Mouse (Mus musculus): ENCODE results near the gene Serpina1f. TPM values are rescaled to one million over a fixed set of nuclear protein-coding genes. Genes with fewer than 3 reads are reported as not detected.
"Not testable (repeated sequence)": the region's sequence is repeated elsewhere in the genome, so short reads cannot be mapped to it uniquely, and the experiment has no call there.

The Serpina1f gene
- not detected in 2 replicates for polyA plus RNA-seq (2014; fragmentation: Nextera tagmentation; extraction: Ambion mirVana)

- H3K4me3 ChIP-seq (ENCODE audit: control insufficient read depth in 1 of 2, insufficient read depth in 1 of 2, low read depth in 1 of 2, low read length in 2 of 2) = no peak within 1 kb of the TSS
- H3K27me3 ChIP-seq (ENCODE audit: control insufficient read depth, insufficient read depth, low read length) = no peaks in the 10 kb centered on the region
- H3K4me2 ChIP-seq (ENCODE audit: low read length) = no peak within 1 kb of the TSS
- WGBS = 84% methylated on average over 8 of the region's 8 CpGs
- ATAC-seq (ENCODE audit: insufficient number of reproducible peaks, insufficient read depth, low FRiP score, low read depth) = no peak
- peaks cover 0 to 5% of the 10 kb centered on the region in 2 experiments; a peak in 1 of 4 replicates for H3K4me1 ChIP-seq (ENCODE audit: control insufficient read depth in 2 of 2, insufficient read depth in 2 of 2, low read length in 2 of 2)
- no peak within 1 kb of the TSS for H3K9ac ChIP-seq (ENCODE audit: low read length)
- no peaks in the 10 kb centered on the region for H3K36me3 ChIP-seq (ENCODE audit: control insufficient read depth, insufficient read depth, low read length)
- H3K27ac ChIP-seq (replicated peaks in 1 of 2; ENCODE audit: control insufficient read depth in 1 of 2, insufficient read depth in 1 of 2, low read depth in 2 of 2, low read length in 2 of 2) = no peak within 1 kb of the TSS
- no peaks in the 10 kb centered on the region for H3K9me3 ChIP-seq (ENCODE audit: control insufficient read depth, low read length)
These were observed at the start of gene Serpina1f for GRCm38 (mm10) chr12:103695429-103695828. Serpina1f (minus strand) TSS chr12:103695529.

GRCm38 (mm10) chr12:103737791-103738580 lies 42.7 kb upstream of the Serpina1f start:
- H3K4me2 ChIP-seq (ENCODE audit: low read length); H3K4me3 ChIP-seq (ENCODE audit: control insufficient read depth in 1 of 2, insufficient read depth in 1 of 2, low read depth in 1 of 2, low read length in 2 of 2); H3K36me3 ChIP-seq (ENCODE audit: control insufficient read depth, insufficient read depth, low read length); H3K9ac ChIP-seq (ENCODE audit: low read length); H3K9me3 ChIP-seq (ENCODE audit: control insufficient read depth, low read length); H3K27me3 ChIP-seq (ENCODE audit: control insufficient read depth, insufficient read depth, low read length); H3K4me1 ChIP-seq (ENCODE audit: control insufficient read depth in 2 of 2, insufficient read depth in 2 of 2, low read length in 2 of 2); ATAC-seq (ENCODE audit: insufficient number of reproducible peaks, insufficient read depth, low FRiP score, low read depth); H3K27ac ChIP-seq (replicated peaks in 1 of 2; ENCODE audit: control insufficient read depth in 1 of 2, insufficient read depth in 1 of 2, low read depth in 2 of 2, low read length in 2 of 2): not testable (repeated sequence)
- WGBS = 86% methylated on average over 5 of the region's 6 CpGs

GRCm38 (mm10) chr12:103735566-103735965 lies 40.2 kb upstream of the Serpina1f start:
- 85% methylated on average over 4 of the region's 4 CpGs for WGBS
- ATAC-seq (ENCODE audit: insufficient number of reproducible peaks, insufficient read depth, low FRiP score, low read depth); H3K4me3 ChIP-seq (ENCODE audit: control insufficient read depth in 1 of 2, insufficient read depth in 1 of 2, low read depth in 1 of 2, low read length in 2 of 2): not testable (repeated sequence)

GRCm38 (mm10) chr12:103735101-103735500 lies 39.8 kb upstream of the Serpina1f start:
- H3K9me3 ChIP-seq (ENCODE audit: control insufficient read depth, low read length); H3K4me2 ChIP-seq (ENCODE audit: low read length); H3K4me1 ChIP-seq (ENCODE audit: control insufficient read depth in 2 of 2, insufficient read depth in 2 of 2, low read length in 2 of 2); H3K36me3 ChIP-seq (ENCODE audit: control insufficient read depth, insufficient read depth, low read length); H3K27ac ChIP-seq (replicated peaks in 1 of 2; ENCODE audit: control insufficient read depth in 1 of 2, insufficient read depth in 1 of 2, low read depth in 2 of 2, low read length in 2 of 2); H3K27me3 ChIP-seq (ENCODE audit: control insufficient read depth, insufficient read depth, low read length); ATAC-seq (ENCODE audit: insufficient number of reproducible peaks, insufficient read depth, low FRiP score, low read depth); H3K9ac ChIP-seq (ENCODE audit: low read length); H3K4me3 ChIP-seq (ENCODE audit: control insufficient read depth in 1 of 2, insufficient read depth in 1 of 2, low read depth in 1 of 2, low read length in 2 of 2): not testable (repeated sequence)
- WGBS = 71% methylated on average over 4 of the region's 4 CpGs

More at GRCm38 (mm10) chr12:103735566-103735965, 40.2 kb upstream of the Serpina1f start:
- not testable (repeated sequence) for H3K27me3 ChIP-seq (ENCODE audit: control insufficient read depth, insufficient read depth, low read length); H3K36me3 ChIP-seq (ENCODE audit: control insufficient read depth, insufficient read depth, low read length); H3K4me1 ChIP-seq (ENCODE audit: control insufficient read depth in 2 of 2, insufficient read depth in 2 of 2, low read length in 2 of 2); H3K4me2 ChIP-seq (ENCODE audit: low read length); H3K27ac ChIP-seq (replicated peaks in 1 of 2; ENCODE audit: control insufficient read depth in 1 of 2, insufficient read depth in 1 of 2, low read depth in 2 of 2, low read length in 2 of 2); H3K9me3 ChIP-seq (ENCODE audit: control insufficient read depth, low read length); H3K9ac ChIP-seq (ENCODE audit: low read length)

- no peak overlapping the region for H3K4me3 ChIP-seq (ENCODE audit: control insufficient read depth in 1 of 2, insufficient read depth in 1 of 2, low read depth in 1 of 2, low read length in 2 of 2)
- H3K27ac ChIP-seq (replicated peaks in 1 of 2; ENCODE audit: control insufficient read depth in 1 of 2, insufficient read depth in 1 of 2, low read depth in 2 of 2, low read length in 2 of 2) = no peak overlapping the region
- H3K9ac ChIP-seq (ENCODE audit: low read length) = no peak overlapping the region
- H3K27me3 ChIP-seq (ENCODE audit: control insufficient read depth, insufficient read depth, low read length) = no peaks in the 10 kb centered on the region
- H3K36me3 ChIP-seq (ENCODE audit: control insufficient read depth, insufficient read depth, low read length) = no peaks in the 10 kb centered on the region
- WGBS = 64% methylated on average over 3 of the region's 3 CpGs
- H3K4me1 ChIP-seq (ENCODE audit: control insufficient read depth in 2 of 2, insufficient read depth in 2 of 2, low read length in 2 of 2) = peaks cover 0 to 2% of the 10 kb centered on the region in 2 experiments; a peak in 1 of 4 replicates
- H3K9me3 ChIP-seq (ENCODE audit: control insufficient read depth, low read length) = no peaks in the 10 kb centered on the region
- H3K4me2 ChIP-seq (ENCODE audit: low read length) = no peak overlapping the region
- ATAC-seq (ENCODE audit: insufficient number of reproducible peaks, insufficient read depth, low FRiP score, low read depth) = no peak
These were observed 16.2 kb upstream of the Serpina1f start for GRCm38 (mm10) chr12:103711537-103711936.

- no peak for ATAC-seq (ENCODE audit: insufficient number of reproducible peaks, insufficient read depth, low FRiP score, low read depth)
- Histone ChIP-seq H3K27ac (replicated peaks in 1 of 2; ENCODE audit: control insufficient read depth in 1 of 2, insufficient read depth in 1 of 2, low read depth in 2 of 2, low read length in 2 of 2) (no peak overlapping the region), H3K9me3 (ENCODE audit: control insufficient read depth, low read length) (no peaks in the 10 kb centered on the region), H3K9ac (ENCODE audit: low read length) (no peak overlapping the region), H3K4me3 (ENCODE audit: control insufficient read depth in 1 of 2, insufficient read depth in 1 of 2, low read depth in 1 of 2, low read length in 2 of 2) (no peak overlapping the region), H3K4me2 (ENCODE audit: low read length) (no peak overlapping the region), H3K27me3 (ENCODE audit: control insufficient read depth, insufficient read depth, low read length) (no peaks in the 10 kb centered on the region), H3K36me3 (ENCODE audit: control insufficient read depth, insufficient read depth, low read length) (no peaks in the 10 kb centered on the region), H3K4me1 (ENCODE audit: control insufficient read depth in 2 of 2, insufficient read depth in 2 of 2, low read length in 2 of 2) (peaks cover 0 to 2% of the 10 kb centered on the region in 2 experiments; a peak in 1 of 4 replicates)
- 45% methylated on average over 1 of the region's 1 CpGs for WGBS
These were observed 15.1 kb upstream of the Serpina1f start for GRCm38 (mm10) chr12:103710405-103710804.

GRCm38 (mm10) chr12:103706113-103706512 lies 10.8 kb upstream of the Serpina1f start:
- no peaks in the 10 kb centered on the region for H3K36me3 ChIP-seq (ENCODE audit: control insufficient read depth, insufficient read depth, low read length)
- no peak overlapping the region for H3K4me3 ChIP-seq (ENCODE audit: control insufficient read depth in 1 of 2, insufficient read depth in 1 of 2, low read depth in 1 of 2, low read length in 2 of 2)
- 23% methylated on average over 4 of the region's 4 CpGs for WGBS
- peaks cover 0 to 2% of the 10 kb centered on the region in 2 experiments; a peak in 1 of 4 replicates for H3K4me1 ChIP-seq (ENCODE audit: control insufficient read depth in 2 of 2, insufficient read depth in 2 of 2, low read length in 2 of 2)
- H3K9ac ChIP-seq (ENCODE audit: low read length) = no peak overlapping the region
- ATAC-seq (ENCODE audit: insufficient number of reproducible peaks, insufficient read depth, low FRiP score, low read depth) = no peak
- no peaks in the 10 kb centered on the region for H3K9me3 ChIP-seq (ENCODE audit: control insufficient read depth, low read length)
- H3K27me3 ChIP-seq (ENCODE audit: control insufficient read depth, insufficient read depth, low read length) = no peaks in the 10 kb centered on the region
- H3K27ac ChIP-seq (replicated peaks in 1 of 2; ENCODE audit: control insufficient read depth in 1 of 2, insufficient read depth in 1 of 2, low read depth in 2 of 2, low read length in 2 of 2) = no peak overlapping the region
- no peak overlapping the region for H3K4me2 ChIP-seq (ENCODE audit: low read length)
